Mouse (Mus musculus): ENCODE measurements around the gene Atp2b4.

Atp2b4 gene

DNA sequence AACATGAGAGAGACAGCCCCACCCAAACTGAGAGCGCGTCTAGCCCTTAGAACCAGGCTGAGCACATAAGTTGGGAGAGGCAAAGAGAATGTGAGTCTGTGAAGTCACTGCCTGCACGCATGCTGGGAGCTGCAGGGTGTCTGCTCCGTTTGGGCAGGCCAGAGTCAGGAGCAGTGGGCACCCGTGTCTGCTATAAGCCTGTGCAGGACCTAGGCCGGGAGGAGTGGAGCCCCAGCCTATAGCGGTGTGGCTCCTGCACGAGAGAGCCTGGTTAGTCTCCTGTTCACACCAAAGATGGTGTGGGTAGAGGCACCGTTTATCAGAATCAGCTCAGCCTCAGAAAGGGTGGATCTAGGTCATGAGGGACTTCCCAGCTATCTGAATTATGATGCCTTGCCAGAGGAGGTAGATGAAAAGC is 55.8 kb downstream of the Atp2b4 start:
- DNase-seq (ENCODE audit: low spot score in 2 of 2) = no peak

DNA sequence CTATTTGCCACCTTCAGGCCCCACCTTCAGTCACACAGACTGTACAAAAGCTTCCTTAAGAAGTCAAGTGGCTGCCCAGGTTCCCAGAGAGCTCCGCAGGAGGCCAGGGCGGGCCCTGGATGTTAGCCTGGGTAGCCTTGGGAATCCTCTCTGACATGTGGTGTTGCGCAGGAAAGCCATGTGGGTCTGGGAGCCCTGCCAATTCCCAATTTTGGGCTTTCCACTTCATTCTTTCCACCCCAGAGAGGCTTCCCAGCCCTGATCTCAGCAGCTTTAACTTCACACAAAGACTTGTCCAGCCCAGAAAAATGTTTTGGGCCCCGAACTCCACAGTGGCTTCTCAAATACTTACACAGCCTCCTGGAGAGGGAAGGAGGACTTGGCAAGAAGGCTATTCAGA is 56.2 kb downstream of the Atp2b4 start:
- peak in 1 of 2 experiments; percentile 39 for DNase-seq (ENCODE audit: low spot score in 2 of 2)

- no peak for DNase-seq (ENCODE audit: low spot score in 2 of 2)
These were observed 58.3 kb downstream of the Atp2b4 start for GRCm38 (mm10) chr1:133742517-133742916.

GRCm38 (mm10) chr1:133741881-133742434 is 58.9 kb downstream of the Atp2b4 start:
- no peak for DNase-seq (ENCODE audit: low spot score in 2 of 2)

DNA sequence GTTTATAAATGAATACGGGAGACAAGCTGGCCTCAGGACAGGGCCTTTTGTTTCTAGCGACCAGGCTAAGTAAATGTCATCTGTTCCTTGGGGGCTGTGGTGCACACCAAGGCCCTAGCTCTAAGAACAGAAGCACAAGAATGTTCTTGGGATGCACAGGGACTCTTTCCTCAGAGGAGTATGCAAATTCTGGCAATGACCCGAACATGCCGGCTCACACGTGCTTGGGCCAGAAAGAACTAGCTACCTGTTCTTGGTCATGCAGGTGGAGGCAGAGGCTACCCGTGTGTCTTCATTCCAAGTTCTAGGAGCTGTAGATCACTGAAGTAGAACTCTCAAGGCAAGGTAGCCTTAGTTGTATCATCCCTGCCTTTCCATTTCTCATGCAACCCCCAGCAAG is 59.7 kb downstream of the Atp2b4 start:
- no peak for DNase-seq (ENCODE audit: low spot score in 2 of 2)

DNA sequence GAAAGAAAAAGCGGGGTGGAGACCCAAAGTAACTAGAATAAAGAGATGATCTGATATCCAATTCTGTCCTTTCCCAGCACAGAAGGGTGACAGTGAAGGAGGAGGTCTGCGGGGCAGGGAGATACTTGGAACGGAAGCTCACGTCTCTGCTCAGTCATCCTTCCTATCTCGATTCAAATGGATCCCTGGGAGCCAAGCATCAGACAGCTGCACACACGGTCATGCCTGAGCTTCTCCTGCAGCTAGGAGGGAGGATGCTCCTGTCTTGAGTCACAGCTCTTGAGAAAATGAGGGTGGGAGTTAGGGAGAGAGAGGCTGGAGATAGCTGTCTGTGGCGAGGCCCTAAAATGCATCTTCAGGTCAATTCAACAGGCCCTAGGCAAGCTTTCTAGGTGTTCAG is 64.2 kb downstream of the Atp2b4 start:
- peak in 1 of 2 experiments; percentile 26 for DNase-seq (ENCODE audit: low spot score in 2 of 2)

GRCm38 (mm10) chr1:133735995-133736652 is 64.7 kb downstream of the Atp2b4 start:
- DNase-seq (ENCODE audit: low spot score in 2 of 2) = peak; percentile 82 to 83

DNA sequence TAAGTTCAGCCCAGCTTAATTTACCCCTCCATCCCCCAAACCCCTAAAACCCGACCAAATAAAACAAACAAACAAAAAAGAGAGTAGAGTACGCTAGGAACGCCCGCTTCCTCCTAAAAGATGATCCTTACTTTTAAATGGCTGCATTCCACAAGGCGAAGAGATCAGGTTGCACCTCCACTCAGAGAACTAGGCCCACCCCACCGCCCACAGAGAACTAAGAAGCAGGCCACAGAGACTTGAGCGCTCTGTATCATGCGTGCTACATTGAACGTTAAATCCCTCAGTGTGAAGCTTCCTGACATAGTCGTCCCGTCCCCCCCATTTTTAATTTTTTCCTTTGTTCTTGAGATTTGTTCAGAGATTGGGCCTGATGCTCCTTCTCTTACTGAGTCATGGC is 68.0 kb downstream of the Atp2b4 start:
- no peak for DNase-seq (ENCODE audit: low spot score in 2 of 2)

DNA sequence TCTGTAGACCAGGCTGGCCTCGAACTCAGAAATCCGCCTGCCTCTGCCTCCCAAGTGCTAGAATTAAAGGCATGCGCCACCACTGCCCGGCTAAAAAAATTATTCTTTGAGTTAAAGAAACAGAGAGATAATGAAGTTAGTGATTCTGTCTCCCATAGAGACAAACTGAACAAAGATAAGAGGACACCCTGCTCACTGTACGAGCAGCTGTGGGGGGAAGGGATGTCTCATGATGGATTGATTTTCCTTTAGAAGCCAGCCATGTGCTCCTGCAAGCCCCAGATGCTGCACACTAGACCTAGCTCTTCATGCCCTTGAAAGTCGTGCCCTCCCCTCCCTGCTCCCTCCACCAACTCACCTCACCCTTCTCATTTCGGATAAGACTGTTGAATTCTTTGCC is 72.5 kb downstream of the Atp2b4 start:
- no peak for DNase-seq (ENCODE audit: low spot score in 2 of 2)

GRCm38 (mm10) chr1:133720342-133720741 is 80.5 kb downstream of the Atp2b4 start:
- no peak for DNase-seq (ENCODE audit: low spot score in 2 of 2)

DNA sequence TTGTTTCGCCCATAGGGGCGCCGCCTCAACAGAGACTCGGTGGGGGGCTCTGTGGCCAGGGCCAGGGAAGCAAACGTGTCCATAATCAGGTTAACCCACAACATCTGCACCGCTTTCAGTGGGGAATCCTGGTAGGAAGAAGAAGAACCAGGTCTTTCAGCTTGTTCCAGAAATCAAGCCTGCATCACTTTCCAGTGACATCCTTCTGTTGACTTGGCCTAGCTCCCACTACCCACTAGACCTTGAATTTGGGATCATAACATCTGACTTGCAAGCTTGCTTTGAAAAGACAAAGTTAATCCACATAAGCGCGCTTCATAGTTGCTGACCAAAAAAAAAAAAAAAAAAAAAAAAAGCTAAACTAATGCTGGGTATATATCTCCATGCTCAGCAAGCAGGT is 82.1 kb downstream of the Atp2b4 start:
- no peak for DNase-seq (ENCODE audit: low spot score in 2 of 2)

DNA sequence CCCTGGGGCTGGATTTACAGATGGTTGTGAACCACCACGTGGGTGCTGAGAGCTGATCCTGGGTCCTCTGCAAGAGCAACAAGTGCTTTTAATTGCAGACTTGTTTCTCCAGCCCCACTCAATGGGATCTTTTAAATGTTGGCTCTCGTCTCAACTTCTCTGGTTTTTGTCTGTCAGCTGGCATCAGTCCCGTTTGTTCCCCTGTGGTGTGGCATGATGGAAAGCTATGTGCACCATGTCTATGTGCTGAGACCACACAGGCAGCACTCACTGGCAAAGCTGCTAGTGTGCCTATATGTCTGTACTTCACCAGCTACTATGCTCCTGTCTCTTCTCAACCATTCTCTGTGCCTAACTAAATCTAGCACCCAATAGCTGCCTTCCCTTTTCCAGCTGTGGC is 82.5 kb downstream of the Atp2b4 start:
- DNase-seq (ENCODE audit: low spot score in 2 of 2) = no peak

DNA sequence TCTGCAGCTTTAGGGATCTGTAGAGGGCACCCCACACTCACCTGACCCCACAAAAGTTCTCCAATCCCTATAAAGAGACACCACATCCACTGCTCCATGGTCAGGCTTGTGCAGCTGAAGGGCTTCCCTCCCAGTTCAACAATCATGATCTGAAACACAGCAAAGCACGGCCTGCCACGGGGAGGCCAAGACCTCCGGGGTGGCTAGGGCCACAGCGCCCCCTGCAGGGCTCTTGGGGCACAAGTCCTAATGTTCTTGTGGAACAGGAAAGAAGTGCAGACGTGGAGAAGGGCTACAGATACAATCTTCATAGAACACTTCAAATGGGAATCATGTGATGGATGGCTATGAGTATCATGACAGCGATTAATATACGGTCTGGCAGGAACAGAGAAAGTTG is 84.4 kb downstream of the Atp2b4 start:
- DNase-seq (ENCODE audit: low spot score in 2 of 2) = no peak

- DNase-seq (ENCODE audit: low spot score in 2 of 2) = no peak
These were observed 85.7 kb downstream of the Atp2b4 start for GRCm38 (mm10) chr1:133715191-133715590.

DNA sequence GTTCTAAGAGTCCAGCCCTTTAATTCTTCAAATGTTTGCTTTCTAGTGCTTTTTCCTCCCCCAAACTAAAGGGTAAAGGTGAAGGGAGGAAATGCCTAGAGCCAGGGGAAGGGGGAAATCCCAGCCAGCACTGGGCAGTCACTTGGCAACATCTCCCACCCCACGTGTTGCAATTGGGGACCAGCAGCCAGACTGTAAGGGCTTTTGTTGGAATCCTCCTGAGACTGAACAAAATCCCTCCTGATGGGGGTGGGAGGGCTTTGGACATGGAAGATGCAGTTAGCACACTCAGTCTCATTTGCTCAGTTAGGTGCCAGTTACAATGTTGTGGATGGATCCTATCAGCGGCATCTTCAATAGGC is 87.9 kb downstream of the Atp2b4 start:
- no peak for DNase-seq (ENCODE audit: low spot score in 2 of 2)

GRCm38 (mm10) chr1:133712288-133713008 is 88.4 kb downstream of the Atp2b4 start:
- peak; percentile 31 to 33 for DNase-seq (ENCODE audit: low spot score in 2 of 2)

- no peak for DNase-seq (ENCODE audit: low spot score in 2 of 2)
These were observed 89.5 kb downstream of the Atp2b4 start for GRCm38 (mm10) chr1:133711376-133711775.

DNA sequence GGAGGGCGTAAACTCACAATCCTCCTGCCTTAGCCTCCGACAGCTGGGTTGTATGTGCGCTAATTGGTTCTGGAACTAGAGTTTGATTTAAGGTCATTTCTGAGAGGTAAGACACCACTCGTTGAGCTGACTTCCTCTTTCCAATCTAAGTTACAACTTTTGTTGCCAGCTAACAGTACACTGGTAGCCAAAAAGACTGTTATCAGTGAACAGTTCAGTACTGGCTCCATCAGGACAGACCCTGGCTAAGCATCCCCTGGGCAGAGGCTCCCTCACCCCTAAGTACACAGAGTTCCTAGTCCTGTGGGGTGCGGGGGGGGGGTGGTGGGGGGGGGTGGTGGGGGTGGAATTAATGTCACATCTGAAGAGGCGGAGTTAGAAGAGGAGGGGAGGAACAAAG is 89.9 kb downstream of the Atp2b4 start:
- no peak for DNase-seq (ENCODE audit: low spot score in 2 of 2)

- no peak for DNase-seq (ENCODE audit: low spot score in 2 of 2)
These were observed 91.5 kb downstream of the Atp2b4 start for GRCm38 (mm10) chr1:133709292-133709691.

DNA sequence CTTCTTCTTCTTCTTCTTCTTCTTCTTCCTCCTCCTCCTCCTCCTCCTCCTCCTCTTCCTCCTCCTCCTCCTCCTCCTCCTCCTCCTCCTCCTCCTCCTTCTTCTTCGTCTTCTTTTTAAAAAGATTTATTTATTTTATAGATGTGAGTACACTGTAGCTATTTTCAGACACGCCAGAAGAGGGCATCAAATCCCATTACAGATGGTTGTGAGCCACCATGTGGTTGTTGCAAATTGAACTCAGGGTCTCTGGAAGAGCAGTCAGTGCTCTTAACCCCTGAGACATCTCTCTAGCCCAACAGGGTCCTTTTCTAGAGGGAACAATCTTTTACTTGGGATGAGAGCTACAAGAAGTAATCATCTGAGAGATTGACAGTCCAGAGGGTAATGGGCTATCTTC is 99.0 kb downstream of the Atp2b4 start:
- DNase-seq (ENCODE audit: low spot score in 2 of 2) = peak; percentile 36 to 40

- no peak for DNase-seq (ENCODE audit: low spot score in 2 of 2)
These were observed 102.8 kb downstream of the Atp2b4 start for GRCm38 (mm10) chr1:133697935-133698620.

GRCm38 (mm10) chr1:133695901-133696300 is 104.9 kb downstream of the Atp2b4 start:
- peak in 1 of 2 experiments; percentile 19 for DNase-seq (ENCODE audit: low spot score in 2 of 2)

- DNase-seq (ENCODE audit: low spot score in 2 of 2) = no peak
These were observed 106.0 kb downstream of the Atp2b4 start for GRCm38 (mm10) chr1:133694876-133695275.
